Mouse (Mus musculus): ENCODE results near the gene Skap2. TPM values are rescaled to one million over a fixed set of nuclear protein-coding genes. Genes with fewer than 3 reads are reported as not detected.

The Skap2 gene
- total RNA-seq (2021), result 10 to 100 TPM; 10.0 to 12.3 TPM
- long read RNA-seq, experiment 1, transcript Skap2-205 (13 exons, 3,382 nt), result major isoform, 11 of 15 reads
- long read RNA-seq, experiment 1, partial matches to known transcripts, result 0 of 15 reads
- long read RNA-seq, experiment 1, other reads (novel, unspliced or antisense), result 4 of 15 reads
- long read RNA-seq, experiment 2, transcript Skap2-205 (13 exons, 3,382 nt), result major isoform, 9 of 13 reads
- long read RNA-seq, experiment 2, partial matches to known transcripts, result 1 of 13 reads
- long read RNA-seq, experiment 2, other reads (novel, unspliced or antisense), result 3 of 13 reads

GRCm38 (mm10) chr6:52012409-52013244, at the start of gene Skap2:
Skap2 (minus strand) TSS chr6:52012549.
- DNase-seq (ENCODE audit: low spot score in 2 of 2), result peak; percentile 95 to 99

DNA sequence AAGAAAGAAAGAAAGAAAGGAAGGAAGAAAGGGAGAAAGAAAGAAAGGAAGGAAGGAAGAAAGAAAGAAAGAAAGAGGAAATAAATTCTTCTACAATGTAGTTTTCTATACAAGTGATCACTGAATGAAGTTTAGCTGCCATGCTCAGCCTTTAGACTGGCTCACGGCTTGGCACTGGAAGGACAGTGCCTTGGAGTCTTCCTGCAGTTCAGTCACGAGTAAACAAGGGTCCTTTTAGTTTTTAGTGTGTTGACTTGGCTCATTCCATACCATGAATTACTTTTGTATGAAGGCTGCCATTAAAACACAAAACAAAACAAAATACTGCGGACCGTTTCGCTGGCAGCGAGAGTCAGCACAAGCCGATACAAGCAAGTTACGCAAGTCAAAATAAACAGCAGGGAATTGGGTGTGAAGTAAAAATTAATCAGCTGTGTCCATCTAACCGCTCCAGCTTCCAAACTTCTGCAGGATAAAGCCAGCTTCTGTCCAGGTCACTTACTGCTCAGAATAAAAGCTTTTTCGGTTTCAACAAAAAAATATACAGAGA, 46.6 kb upstream of the Skap2 start:
- no peak for DNase-seq (ENCODE audit: low spot score in 2 of 2)

GRCm38 (mm10) chr6:52058120-52058519, 45.8 kb upstream of the Skap2 start:
- DNase-seq (ENCODE audit: low spot score in 2 of 2), result no peak

GRCm38 (mm10) chr6:52053567-52054561, 41.5 kb upstream of the Skap2 start:
- DNase-seq (ENCODE audit: low spot score in 2 of 2), result no peak

- DNase-seq (ENCODE audit: low spot score in 2 of 2), result no peak
Measured at GRCm38 (mm10) chr6:52050062-52050461, 37.7 kb upstream of the Skap2 start.

- peak in 1 of 2 experiments; percentile 27 for DNase-seq (ENCODE audit: low spot score in 2 of 2)
Measured at GRCm38 (mm10) chr6:52045517-52045916, 33.2 kb upstream of the Skap2 start.

- no peak for DNase-seq (ENCODE audit: low spot score in 2 of 2)
Measured at GRCm38 (mm10) chr6:52036077-52036476, 23.7 kb upstream of the Skap2 start.

DNA sequence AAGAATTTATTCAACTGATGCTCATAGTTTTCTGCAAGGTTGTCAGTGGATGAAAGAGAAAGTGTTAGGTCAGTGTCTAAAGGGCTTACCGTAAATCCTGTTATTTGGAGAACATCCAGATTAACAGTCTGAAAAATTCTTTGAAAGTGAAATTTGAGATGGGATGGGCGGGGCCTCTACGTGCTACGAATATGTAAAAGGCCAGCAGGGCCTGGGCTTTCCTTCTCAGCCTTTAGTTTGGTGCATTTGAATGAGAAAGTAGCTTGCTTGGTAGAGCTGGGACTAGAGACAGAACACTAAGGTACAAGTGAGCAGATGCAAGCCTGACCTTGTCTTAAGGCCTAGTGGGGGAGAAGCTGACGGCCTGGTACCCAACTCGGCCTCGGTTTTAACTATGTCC, 18.8 kb upstream of the Skap2 start:
- DNase-seq (ENCODE audit: low spot score in 2 of 2), result no peak

GRCm38 (mm10) chr6:52028131-52028530, 15.8 kb upstream of the Skap2 start:
- no peak for DNase-seq (ENCODE audit: low spot score in 2 of 2)

GRCm38 (mm10) chr6:52027181-52027580, 14.8 kb upstream of the Skap2 start:
- DNase-seq (ENCODE audit: low spot score in 2 of 2), result no peak

GRCm38 (mm10) chr6:52026281-52026680, 13.9 kb upstream of the Skap2 start:
- no peak for DNase-seq (ENCODE audit: low spot score in 2 of 2)

- no peak for DNase-seq (ENCODE audit: low spot score in 2 of 2)
Measured at GRCm38 (mm10) chr6:52024730-52025129, 12.4 kb upstream of the Skap2 start.

GRCm38 (mm10) chr6:52022363-52022762, 10.0 kb upstream of the Skap2 start:
- no peak for DNase-seq (ENCODE audit: low spot score in 2 of 2)

GRCm38 (mm10) chr6:52020276-52020675, 7.9 kb upstream of the Skap2 start:
- DNase-seq (ENCODE audit: low spot score in 2 of 2), result no peak

- no peak for DNase-seq (ENCODE audit: low spot score in 2 of 2)
Measured at GRCm38 (mm10) chr6:52013245-52013945, 1.0 kb upstream of the Skap2 start.

- peak in 1 of 2 experiments; percentile 47 for DNase-seq (ENCODE audit: low spot score in 2 of 2)
Measured at GRCm38 (mm10) chr6:52011559-52012408, 565 bp downstream of the Skap2 start.

DNA sequence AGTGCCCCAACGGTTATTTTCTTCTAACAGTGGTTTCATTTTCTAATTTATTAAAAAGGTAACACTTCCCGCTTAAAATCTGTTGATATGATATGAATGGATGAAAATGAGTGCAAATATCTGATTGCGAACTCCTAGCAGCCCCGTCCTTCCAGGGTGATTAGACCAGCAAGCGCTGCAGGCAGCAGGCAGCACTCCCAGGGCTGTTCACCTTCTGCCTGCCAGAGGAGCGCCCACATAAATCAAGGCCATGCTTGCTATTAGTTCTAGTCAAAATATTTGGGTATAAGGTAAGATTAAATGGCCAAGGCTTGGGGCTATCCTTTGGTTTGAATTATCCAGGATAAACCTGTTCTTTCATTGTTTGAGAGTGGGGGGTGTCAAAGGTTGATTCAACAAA, 3.0 kb downstream of the Skap2 start:
- DNase-seq (ENCODE audit: low spot score in 2 of 2), result no peak

GRCm38 (mm10) chr6:52008757-52009156, 3.6 kb downstream of the Skap2 start:
- DNase-seq (ENCODE audit: low spot score in 2 of 2), result no peak

GRCm38 (mm10) chr6:52006649-52007218, 5.6 kb downstream of the Skap2 start:
- DNase-seq (ENCODE audit: low spot score in 2 of 2), result no peak

Measured in gastrocnemius, postnatal 4 days (tissue).